Mouse (Mus musculus) B cell, adult (primary cell): ENCODE measurements around the gene Aox2. TPM values are rescaled to one million over a fixed set of nuclear protein-coding genes. Genes with fewer than 3 reads are reported as not detected.

Experiments used
- total RNA-seq: library from RNA; stranded (reverse); gene quantifications from 4 replicates; pipeline ENCODE4 v1.2.4, GENCODE M21; 2023; ENCODE audit not compliant: inconsistent age

Gene Aox2
- total RNA-seq, result not detected in 4 replicates

DNA sequence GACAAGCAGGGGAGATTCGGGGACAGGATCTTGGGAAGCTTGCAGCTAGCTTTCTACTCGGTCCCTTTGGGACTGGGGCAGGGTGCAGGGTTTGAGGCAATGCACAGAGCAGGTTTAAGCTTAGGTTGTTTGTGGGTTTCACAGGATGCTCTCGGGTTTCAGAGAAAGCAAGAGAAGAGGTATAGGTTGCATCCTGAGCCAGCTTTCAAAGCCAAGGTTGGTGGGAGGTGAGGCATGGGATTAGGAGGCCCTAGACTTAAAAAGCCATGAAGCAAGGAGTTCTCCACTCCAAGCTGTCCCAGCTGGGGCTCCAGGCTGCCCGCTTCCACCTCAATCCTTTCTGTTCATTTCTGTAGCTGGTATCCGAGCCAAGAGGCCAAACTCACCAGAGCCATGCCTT lies at the start of gene Aox2:
Gene Aox2, plus strand, starts transcription at position 301 of the 400 bp plus-strand sequence.

DNA sequence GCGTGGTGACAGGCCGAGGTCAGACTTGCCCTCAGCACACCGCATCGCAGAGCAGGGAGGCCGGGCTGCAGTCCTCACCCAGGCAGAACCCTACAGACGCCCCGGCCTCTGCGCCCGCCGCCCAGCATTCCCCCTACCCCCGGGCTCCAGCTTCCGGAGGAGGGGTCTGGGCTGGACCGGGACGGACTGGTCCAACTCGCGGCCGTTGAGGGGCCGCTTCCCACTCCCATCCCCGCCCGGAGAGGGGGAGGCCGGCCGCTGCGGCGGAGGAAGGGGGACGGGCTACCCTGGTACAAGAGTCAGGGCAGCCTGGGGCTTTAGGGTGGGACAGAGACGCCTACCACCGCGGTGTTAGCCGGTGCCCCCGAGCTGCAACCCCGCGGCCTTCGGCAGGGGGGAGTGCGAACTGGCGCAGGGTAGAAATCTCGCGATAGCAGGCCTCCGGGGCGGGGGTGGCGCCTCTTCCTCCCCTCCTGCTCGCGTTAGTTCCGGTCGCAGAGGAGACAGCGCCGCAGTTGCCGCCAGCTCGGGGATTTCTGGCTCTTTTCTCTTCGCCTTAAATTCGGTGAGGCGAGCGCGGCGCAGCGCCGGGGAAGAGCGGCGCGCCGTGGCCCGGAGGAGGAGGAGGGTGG lies 114.6 kb downstream of the Aox2 start, which contains the start of gene Bzw1:
Gene Bzw1, plus strand, starts transcription at position 247 of the 632 bp plus-strand sequence.

DNA sequence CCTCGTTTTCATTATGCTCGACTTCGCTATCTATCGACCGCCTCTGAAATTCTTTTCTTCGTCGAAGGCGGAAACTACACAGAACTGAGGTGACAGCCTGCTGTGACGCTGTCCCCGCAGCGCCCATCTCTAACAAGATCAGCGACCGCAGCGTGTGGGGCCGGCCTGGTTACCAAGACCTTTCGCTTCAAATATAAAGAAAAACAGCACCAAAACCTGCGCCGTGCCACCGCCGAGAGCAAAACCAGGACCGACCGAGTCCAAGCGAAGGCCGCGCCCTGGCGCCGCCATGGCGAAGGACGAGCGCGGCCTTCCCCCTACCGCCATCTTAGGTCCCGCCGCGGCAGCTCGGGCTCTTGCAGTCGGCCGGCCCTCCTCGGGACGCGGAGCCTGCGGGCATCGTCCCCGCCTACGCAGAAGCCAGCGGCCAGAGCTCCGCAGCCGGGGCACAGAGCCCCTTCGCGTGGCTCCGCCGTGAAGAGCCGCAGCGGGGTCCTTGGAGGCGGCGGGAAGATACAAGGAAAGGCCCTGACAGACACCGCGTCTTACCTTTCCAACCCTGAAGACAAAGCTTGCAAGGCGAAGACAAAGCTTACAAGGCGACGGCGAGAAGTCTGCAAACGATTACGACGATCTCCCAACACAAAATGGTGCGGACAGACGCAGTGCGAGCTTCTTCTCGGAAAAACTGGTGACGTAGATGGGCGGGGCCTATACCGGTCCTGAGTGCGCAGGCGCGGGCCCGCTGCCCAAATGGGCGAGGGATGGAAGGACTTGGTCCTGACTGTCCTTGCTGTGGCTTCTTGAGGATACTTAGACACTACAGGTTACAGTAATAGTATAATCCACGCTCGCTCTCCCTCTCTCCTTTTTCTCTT lies 145.5 kb downstream of the Aox2 start, which contains the start of gene Clk1:
Gene Clk1, minus strand, starts transcription at position 696 of the 878 bp plus-strand sequence.

Other genes with a start within 250 kb of the Aox2 start
- gene Aox1, start 248.4 kb upstream of the Aox2 start, total RNA-seq, result not detected in 4 replicates
- not detected in 4 replicates for gene Aox3, start 165.2 kb upstream of the Aox2 start, total RNA-seq
- gene Aox4, start 67.9 kb upstream of the Aox2 start, total RNA-seq, result 0.33 to 1.1 TPM (median 0.69 TPM) in 4 replicates
- gene Bzw1, start 114.6 kb downstream of the Aox2 start, total RNA-seq, result 163 to 173 TPM (median 170 TPM) in 4 replicates
- gene Clk1, start 145.7 kb downstream of the Aox2 start, total RNA-seq, result 1,316 to 1,538 TPM (median 1,468 TPM) in 4 replicates
- 12.1 to 18.2 TPM (median 14.0 TPM) in 4 replicates for gene Nif3l1, start 166.8 kb downstream of the Aox2 start, total RNA-seq
- 27.0 to 34.6 TPM (median 31.5 TPM) in 4 replicates for gene Ppil3, start 167.2 kb downstream of the Aox2 start, total RNA-seq
- 24.7 to 33.3 TPM (median 27.9 TPM) in 4 replicates for gene Orc2, start 226.8 kb downstream of the Aox2 start, total RNA-seq